Mouse (Mus musculus) heart, embryonic 11.5 days (tissue): ENCODE results near the gene Aplf. TPM values are rescaled to one million over a fixed set of nuclear protein-coding genes. Genes with fewer than 3 reads are reported as not detected.
A peak's percentile ranks its signal among the peaks of the same experiment; 100 is the strongest.

Source experiments
- ATAC-seq: fragments of 200-750 bp; cut with Nextera tagmentation; replicated peaks from 2 replicates; pipeline ENCODE4 v1.8.0; 2017; ENCODE audit warnings: moderate library complexity; ENCODE audit not compliant: insufficient number of reproducible peaks, low FRiP score, low TSS enrichment
- H3K27ac ChIP-seq: fragments of 300-500 bp; sonication (generic); 2 replicates; pipeline ENCODE4 v1.5.1; 2014; ENCODE audit warnings: mild to moderate bottlenecking, low read depth, low read length
- H3K27me3 ChIP-seq: fragments of 300-500 bp; sonication (generic); 2 replicates; pipeline ENCODE4 v1.6.1; 2014; ENCODE audit warnings: mild to moderate bottlenecking, low read length, mixed read lengths; ENCODE audit not compliant: control insufficient read depth, insufficient read depth
- H3K36me3 ChIP-seq: fragments of 300-500 bp; sonication (generic); 2 replicates; pipeline ENCODE4 v1.6.1; 2014; ENCODE audit warnings: mild to moderate bottlenecking, low read length, moderate library complexity, mixed read lengths; ENCODE audit not compliant: control insufficient read depth, insufficient read depth
- H3K4me1 ChIP-seq: fragments of 300-500 bp; sonication (generic); 2 replicates; pipeline ENCODE4 v1.6.1; 2014; ENCODE audit warnings: low read length; ENCODE audit not compliant: control insufficient read depth, insufficient read depth
- H3K4me2 ChIP-seq: fragments of 300-500 bp; sonication (generic); 2 replicates; pipeline ENCODE4 v1.6.1; 2014; ENCODE audit warnings: mild to moderate bottlenecking, moderate library complexity
- H3K4me3 ChIP-seq: fragments of 300-500 bp; sonication (generic); 2 replicates; pipeline ENCODE4 v1.5.1; 2014; ENCODE audit warnings: low read depth, low read length
- H3K9ac ChIP-seq: fragments of 300-500 bp; sonication (generic); 2 replicates; pipeline ENCODE4 v1.6.1; 2014; ENCODE audit warnings: mild to moderate bottlenecking, low read depth, low read length, moderate library complexity
- H3K9me3 ChIP-seq: fragments of 300-500 bp; sonication (generic); replicated peaks from 2 replicates; pipeline ENCODE4 v1.6.1; 2016; ENCODE audit warnings: low read length; ENCODE audit not compliant: control insufficient read depth
- WGBS: fragments of 180-500 bp; shearing (Covaris S2); extraction: QIAGEN DNeasy Blood & Tissue Kit; methylation state at CpG from one replicate; pipeline ENCODE4 v1.1.7; 2014; ENCODE audit not compliant: insufficient replicate concordance; 5-methylcytosine and 5-hydroxymethylcytosine counted together
- polyA plus RNA-seq: library from polyadenylated mRNA; unstranded; fragments of >200 nt; fragmentation: Nextera tagmentation; extraction: Ambion mirVana; gene quantifications from 2 replicates; pipeline ENCODE4 v1.2.1, GENCODE M21; 2014

Gene Aplf
- polyA plus RNA-seq, 1 experiment from 2014 or later: 9.3 TPM

DNA sequence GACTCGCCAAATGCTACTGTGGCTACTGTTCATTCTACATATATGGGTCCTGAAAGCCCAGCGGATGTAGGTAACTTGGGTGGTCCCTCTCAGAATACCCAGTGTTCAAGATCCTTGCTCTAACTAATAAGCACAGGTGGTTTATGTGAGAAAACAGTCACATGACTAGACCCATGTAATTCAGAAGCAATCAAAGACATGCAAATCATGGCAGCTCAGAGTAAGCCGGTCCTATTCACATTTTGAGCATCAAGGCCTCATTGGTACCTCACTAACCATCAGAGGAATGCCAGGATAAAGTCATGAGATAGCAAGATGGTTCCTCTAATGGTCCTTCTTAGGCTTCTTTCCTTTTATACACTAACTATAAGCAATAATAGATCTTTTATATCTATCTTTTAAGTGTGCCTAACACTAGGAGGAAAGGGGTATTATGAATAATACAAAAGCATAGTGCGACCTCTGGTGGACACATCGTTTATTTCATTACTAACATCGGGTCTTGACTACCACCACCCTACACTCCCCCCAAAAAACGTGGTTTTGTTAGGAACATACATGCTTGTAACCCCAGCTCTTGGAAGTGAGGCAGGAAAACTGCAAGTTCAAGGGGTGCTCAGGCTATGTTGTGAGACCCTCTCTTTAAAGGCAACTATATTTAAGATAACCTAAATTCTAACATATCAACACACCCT is 2.0 kb downstream of the Aplf start:
- Histone ChIP-seq H3K36me3 (peaks cover 3% of the 10 kb centered on the region; the same call in 1 of the 2 replicates), H3K9me3 (no peaks in the 10 kb centered on the region), H3K4me2 (peak overlapping the region; percentile 32), H3K27me3 (no peaks in the 10 kb centered on the region), H3K9ac (no peak overlapping the region), H3K4me3 (no peak overlapping the region), H3K27ac (no peak overlapping the region), H3K4me1 (peaks cover 10% of the 10 kb centered on the region)
- no peak for ATAC-seq
- WGBS: 42% methylated on average over 7 of the region's 7 CpGs

DNA sequence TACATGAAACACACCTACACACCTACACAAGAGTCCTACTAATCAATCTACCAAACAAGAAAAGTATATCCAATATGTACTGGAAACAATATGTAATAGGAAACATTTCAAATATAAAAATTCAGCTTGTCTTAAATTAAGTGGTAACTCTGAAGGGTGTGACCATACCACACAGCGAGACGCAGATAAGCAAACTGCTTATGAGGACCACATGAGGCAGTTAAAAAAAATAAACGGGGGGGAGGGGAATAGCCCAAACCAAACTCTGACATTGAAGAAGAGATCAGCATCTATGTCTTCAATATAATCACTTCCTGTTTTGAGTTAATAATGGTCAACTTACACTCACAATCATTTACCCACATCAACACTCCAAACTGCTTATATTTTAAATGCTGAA is 3.3 kb downstream of the Aplf start:
- no peaks in the 10 kb centered on the region for H3K27me3 ChIP-seq
- 66% methylated on average over 3 of the region's 3 CpGs for WGBS
- ATAC-seq: no peak
- H3K4me2 ChIP-seq: no peak overlapping the region
- peaks cover 10% of the 10 kb centered on the region for H3K4me1 ChIP-seq
- no peak overlapping the region for H3K4me3 ChIP-seq
- no peaks in the 10 kb centered on the region for H3K9me3 ChIP-seq
- peaks cover 3% of the 10 kb centered on the region; the same call in 1 of the 2 replicates for H3K36me3 ChIP-seq
- no peak overlapping the region for H3K27ac ChIP-seq
- no peak overlapping the region for H3K9ac ChIP-seq

DNA sequence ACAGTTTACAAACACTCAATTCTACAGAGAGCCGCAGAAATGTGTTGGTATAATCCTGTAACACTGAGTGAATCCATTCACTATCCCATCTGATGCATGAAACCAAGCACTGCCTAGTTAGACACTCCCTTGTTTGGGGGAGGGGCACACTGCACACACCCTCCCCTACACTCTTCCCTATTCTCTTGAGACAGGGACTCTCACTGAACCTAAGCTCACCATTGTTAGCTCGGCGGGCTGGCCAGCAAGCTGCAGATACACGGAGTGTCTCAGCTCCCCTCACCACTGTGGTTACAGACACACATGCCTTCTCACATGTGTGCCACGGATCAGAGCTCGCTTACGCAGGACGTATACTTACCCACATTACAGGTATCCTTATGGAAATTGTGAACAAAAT is 4.2 kb downstream of the Aplf start:
- Histone ChIP-seq H3K9me3 (no peaks in the 10 kb centered on the region), H3K4me3 (no peak overlapping the region), H3K27ac (no peak overlapping the region), H3K4me2 (no peak overlapping the region), H3K36me3 (peaks cover 3% of the 10 kb centered on the region; the same call in 1 of the 2 replicates), H3K9ac (no peak overlapping the region), H3K4me1 (peaks cover 10% of the 10 kb centered on the region), H3K27me3 (no peaks in the 10 kb centered on the region)
- WGBS: 83% methylated on average over 8 of the region's 8 CpGs
- no peak for ATAC-seq

DNA sequence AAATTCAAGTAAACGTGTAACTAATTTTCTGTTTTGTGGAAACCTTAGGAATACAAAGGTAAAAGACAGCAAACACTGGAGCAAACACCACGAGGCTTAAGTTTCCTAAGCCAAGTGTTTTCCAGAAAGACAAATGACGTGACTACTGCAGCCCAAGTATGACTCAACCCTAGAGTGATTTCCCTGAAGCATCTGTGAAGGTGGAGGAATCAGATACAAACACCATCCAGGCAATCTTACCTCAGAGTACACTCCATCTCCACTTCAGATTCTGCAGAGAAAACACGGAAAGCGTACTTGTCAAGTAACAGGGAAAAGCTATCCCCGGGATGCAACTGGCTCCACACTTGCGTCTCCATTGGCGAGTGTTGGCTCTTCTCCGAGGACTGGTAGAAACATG is 8.5 kb downstream of the Aplf start:
- no peaks in the 10 kb centered on the region for H3K27me3 ChIP-seq
- H3K4me2 ChIP-seq: no peak overlapping the region
- no peak overlapping the region for H3K4me3 ChIP-seq
- no peak for ATAC-seq
- H3K4me1 ChIP-seq: no peaks in the 10 kb centered on the region
- 84% methylated on average over 9 of the region's 9 CpGs for WGBS
- H3K27ac ChIP-seq: no peak overlapping the region
- H3K9ac ChIP-seq: no peak overlapping the region
- H3K9me3 ChIP-seq: no peaks in the 10 kb centered on the region
- H3K36me3 ChIP-seq: peaks cover 3% of the 10 kb centered on the region; the same call in 1 of the 2 replicates

DNA sequence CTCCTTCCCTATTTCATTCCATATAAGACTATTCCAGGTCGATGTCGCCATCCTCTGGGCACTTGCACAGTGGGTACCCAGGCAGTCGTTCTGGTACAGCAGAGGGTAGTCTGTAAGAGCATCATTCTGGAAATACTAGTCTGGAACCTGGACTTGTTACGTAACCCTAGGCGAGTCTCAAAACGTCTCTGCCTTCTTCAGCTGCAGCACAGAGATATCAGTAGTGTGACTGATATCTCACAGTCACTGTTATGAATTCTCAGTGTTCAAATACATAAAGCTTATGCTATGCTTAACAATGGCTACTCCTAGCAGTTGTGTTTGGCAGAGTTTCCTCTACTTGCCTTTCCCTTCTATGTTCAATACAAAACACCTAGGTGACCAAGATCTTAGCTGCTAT is 9.8 kb downstream of the Aplf start:
- H3K4me1 ChIP-seq: no peaks in the 10 kb centered on the region
- 59% methylated on average over 6 of the region's 6 CpGs for WGBS
- H3K4me3 ChIP-seq: no peak overlapping the region
- H3K4me2 ChIP-seq: no peak overlapping the region
- no peak overlapping the region for H3K9ac ChIP-seq
- peaks cover 3% of the 10 kb centered on the region; the same call in 1 of the 2 replicates for H3K36me3 ChIP-seq
- H3K27me3 ChIP-seq: no peaks in the 10 kb centered on the region
- H3K9me3 ChIP-seq: no peaks in the 10 kb centered on the region
- H3K27ac ChIP-seq: no peak overlapping the region
- no peak for ATAC-seq

DNA sequence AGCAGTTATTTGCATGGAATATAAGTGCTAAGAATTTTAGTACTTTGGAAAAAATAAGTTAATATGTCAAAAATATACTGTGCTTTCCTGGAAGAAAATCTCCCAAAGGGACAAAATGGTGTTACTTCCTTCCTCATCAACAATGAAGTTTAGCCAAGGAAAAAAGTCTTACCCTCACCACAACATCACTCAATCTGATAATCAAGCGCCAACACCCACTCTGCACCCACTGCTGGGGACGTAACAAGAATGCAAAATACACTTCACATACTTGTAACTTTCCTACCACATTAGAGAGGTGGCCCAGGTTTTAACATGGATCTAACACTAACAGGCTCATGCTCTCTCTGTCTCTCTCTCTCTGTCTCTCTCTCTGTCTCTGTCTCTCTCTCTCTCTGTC is 10.3 kb downstream of the Aplf start:
- Histone ChIP-seq H3K36me3 (peaks cover 3% of the 10 kb centered on the region; the same call in 1 of the 2 replicates), H3K4me2 (no peak overlapping the region), H3K9ac (no peak overlapping the region), H3K4me1 (no peaks in the 10 kb centered on the region), H3K27ac (no peak overlapping the region), H3K9me3 (no peaks in the 10 kb centered on the region), H3K27me3 (no peaks in the 10 kb centered on the region), H3K4me3 (no peak overlapping the region)
- WGBS: 80% methylated on average over 2 of the region's 2 CpGs
- ATAC-seq: no peak

DNA sequence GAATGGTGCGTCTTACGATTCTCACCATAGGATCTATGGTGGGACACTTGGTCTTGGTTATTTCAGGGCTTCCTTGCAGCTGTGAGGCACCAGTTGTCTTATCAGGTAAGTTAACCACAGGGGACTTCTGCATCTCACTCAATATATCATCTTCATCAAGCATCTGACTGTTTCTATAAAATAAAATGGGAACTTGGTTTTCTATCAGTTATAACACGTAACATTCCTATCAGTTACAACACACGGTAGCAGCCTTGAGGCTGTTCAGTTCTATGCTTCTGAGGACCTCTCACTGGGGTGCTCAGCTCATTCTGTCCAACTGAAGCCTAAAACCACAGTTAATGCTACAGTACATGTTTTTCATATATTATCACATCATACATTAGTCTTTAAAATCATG is 13.2 kb downstream of the Aplf start:
- Histone ChIP-seq H3K9ac (no peak overlapping the region), H3K4me3 (no peak overlapping the region), H3K27me3 (no peaks in the 10 kb centered on the region), H3K4me2 (no peak overlapping the region), H3K27ac (no peak overlapping the region), H3K36me3 (no peaks in the 10 kb centered on the region), H3K9me3 (no peaks in the 10 kb centered on the region), H3K4me1 (no peaks in the 10 kb centered on the region)
- 87% methylated on average over 4 of the region's 4 CpGs for WGBS
- no peak for ATAC-seq

DNA sequence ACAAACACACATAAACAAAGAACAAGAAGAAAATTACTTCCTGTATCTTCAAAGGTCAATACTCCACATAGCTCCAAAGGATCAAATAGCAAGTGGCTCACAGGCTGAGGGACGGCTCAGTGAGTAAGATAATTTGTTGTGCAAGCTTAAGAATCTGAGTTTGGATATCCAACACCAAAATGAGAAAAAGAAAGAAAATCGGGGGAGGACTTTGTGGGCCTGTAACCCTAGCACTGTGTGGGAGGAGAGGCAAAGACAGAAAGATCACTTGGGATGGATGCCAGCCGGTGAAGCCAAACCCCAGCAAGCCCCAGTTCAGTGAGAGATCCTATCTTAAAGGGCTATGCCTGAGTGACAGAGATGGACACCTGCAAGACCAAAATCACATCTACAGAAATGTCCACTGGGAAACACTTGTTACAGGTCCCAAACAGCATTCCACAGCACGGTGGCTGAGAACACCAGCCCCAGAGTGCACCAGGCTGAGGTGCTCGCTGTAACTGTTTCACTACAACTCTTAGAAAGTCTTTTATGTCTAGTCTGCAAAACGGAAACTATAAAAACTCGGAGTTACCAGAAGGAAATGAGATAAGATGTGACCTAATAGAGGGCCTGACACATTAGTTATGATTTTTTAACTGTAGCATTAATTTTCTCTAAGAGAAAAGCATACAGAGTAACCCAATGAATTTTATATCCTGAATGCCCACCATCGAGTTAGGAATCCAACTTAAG is 17.9 kb downstream of the Aplf start:
- no peak for ATAC-seq
- no peaks in the 10 kb centered on the region for H3K27me3 ChIP-seq
- H3K9ac ChIP-seq: no peak overlapping the region
- 51% methylated on average over 8 of the region's 8 CpGs for WGBS
- H3K9me3 ChIP-seq: no peaks in the 10 kb centered on the region
- no peak overlapping the region; the same call in 1 of the 2 replicates for H3K27ac ChIP-seq
- H3K36me3 ChIP-seq: no peaks in the 10 kb centered on the region
- no peak overlapping the region for H3K4me2 ChIP-seq
- H3K4me3 ChIP-seq: no peak overlapping the region
- H3K4me1 ChIP-seq: no peaks in the 10 kb centered on the region
